ENCODE assay signal across 1 mouse cellular context in the genomic region with DNA sequence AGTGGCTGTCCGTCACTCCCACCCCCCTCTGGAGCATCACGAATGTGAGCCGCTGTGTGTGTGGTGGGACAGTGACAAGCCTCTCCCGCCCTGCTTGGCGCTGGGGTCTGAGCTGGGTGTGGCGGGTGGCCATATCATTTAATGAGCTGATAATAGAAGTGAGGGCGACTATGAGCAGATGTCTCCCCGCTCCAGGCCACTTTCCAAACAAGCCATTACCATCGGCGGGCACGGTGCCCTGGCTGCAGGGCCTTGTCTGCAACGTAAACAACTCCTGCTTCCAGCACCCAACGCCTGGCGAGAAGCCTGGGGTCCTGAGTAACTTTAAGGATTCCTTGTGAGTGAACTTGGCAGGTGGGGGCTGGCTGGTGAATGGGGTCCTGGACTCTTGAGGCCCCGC.
TF ChIP-seq lines count a peak whose summit lies in the region.

No protein-coding gene starts in this region.

TF ChIP-seq in MEL, 35 proteins besides CTCF, POLR2A, EP300 and RAD21:
- TF ChIP-seq MXI1 (IDR thresholded peaks at IDR 0.05; ENCODE audit: low read depth, low read length) (no peak), MYC (IDR thresholded peaks at IDR 0.05; ENCODE audit: low read depth, low read length) (no peak), TAL1 (IDR thresholded peaks at IDR 0.05; ENCODE audit: low read length) (no peak), USF2 (IDR thresholded peaks at IDR 0.05; ENCODE audit: borderline replicate concordance in 1 of 2, insufficient read depth in 1 of 2, low read depth in 1 of 2, low read length in 2 of 2) (no peak), ZC3H11A (IDR thresholded peaks at IDR 0.05; ENCODE audit: low read depth, low read length) (no peak), MAFK (IDR thresholded peaks at IDR 0.05; ENCODE audit: borderline replicate concordance, low read depth, low read length) (no peak), NELFE (IDR thresholded peaks at IDR 0.05; ENCODE audit: low read depth, low read length) (no peak), TCF12 (IDR thresholded peaks at IDR 0.05; ENCODE audit: low read depth, low read length) (no peak), MAX (IDR thresholded peaks at IDR 0.05; ENCODE audit: low read length) (no peak), SMC3 (IDR thresholded peaks at IDR 0.05; ENCODE audit: low read depth, low read length) (no peak), RCOR1 (IDR thresholded peaks at IDR 0.05; ENCODE audit: low read depth, low read length) (no peak), POLR2AphosphoS2 (IDR thresholded peaks at IDR 0.05; ENCODE audit: low read length) (no peak), HCFC1 (IDR thresholded peaks at IDR 0.05; ENCODE audit: low read depth, low read length) (no peak), BHLHE40 (IDR thresholded peaks at IDR 0.05; ENCODE audit: borderline replicate concordance, low read depth, low read length) (no peak), MYB (IDR thresholded peaks at IDR 0.05; ENCODE audit: low read depth, low read length) (no peak), ETS1 (IDR thresholded peaks at IDR 0.05; ENCODE audit: low read depth, low read length) (no peak), GABPA (IDR thresholded peaks at IDR 0.05; ENCODE audit: low read depth, low read length) (no peak), POLR2AphosphoS5 (IDR thresholded peaks at IDR 0.05; ENCODE audit: borderline replicate concordance, low read depth, low read length) (no peak), ZNF384 (IDR thresholded peaks at IDR 0.05; ENCODE audit: low read depth, low read length) (no peak), ELF1 (IDR thresholded peaks at IDR 0.05; ENCODE audit: low read depth, low read length) (no peak)
